Mouse (Mus musculus): ENCODE results near the gene Akap17b.
A peak's percentile ranks its signal among the peaks of the same experiment; 100 is the strongest.

The Akap17b gene

DNA sequence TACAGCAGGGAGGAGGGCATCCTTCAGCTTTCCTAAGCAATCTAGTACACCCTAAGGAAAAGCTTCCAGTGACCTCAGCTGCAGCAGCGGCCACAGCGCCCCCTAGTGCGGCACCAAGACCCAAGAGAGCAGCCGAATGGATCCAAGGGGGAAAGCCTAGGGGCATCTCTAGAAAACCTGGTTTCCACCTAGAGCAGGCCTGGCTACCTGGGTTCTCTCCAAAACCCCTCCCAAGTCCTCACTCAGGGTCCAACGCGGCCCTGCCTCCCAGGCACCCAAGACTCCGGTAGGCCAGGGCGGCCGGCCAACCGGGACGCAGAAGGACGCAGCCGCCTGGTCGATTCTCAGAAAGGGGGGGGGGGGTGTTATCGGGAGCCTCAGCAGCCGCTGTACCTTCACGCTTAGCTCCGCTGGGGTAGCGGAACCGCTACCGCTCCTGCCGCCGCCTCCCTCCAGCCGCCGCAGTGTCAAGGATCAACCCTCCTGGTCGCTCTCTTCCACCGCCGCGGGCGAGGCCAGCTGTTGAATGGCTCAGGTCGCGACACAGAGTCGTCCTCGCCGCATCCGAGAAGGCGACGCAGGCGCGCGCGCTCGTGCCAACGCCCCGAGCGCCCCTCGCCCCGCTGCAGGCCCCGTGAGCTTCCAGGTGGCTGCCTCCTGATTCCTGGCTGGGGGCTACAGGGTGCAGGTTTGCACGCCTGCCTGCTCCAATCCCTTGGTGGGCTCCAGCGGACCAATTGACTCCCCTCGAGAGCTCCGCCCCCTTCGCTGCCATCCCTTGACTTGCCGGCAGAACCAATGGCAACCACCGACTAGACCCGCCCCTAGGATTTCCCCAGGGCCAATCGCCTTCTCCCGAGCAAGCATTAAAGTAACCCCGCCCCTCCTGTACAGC lies at the start of gene Akap17b:
Gene Akap17b, minus strand, starts transcription at position 739 of the 895 bp plus-strand sequence.
- TF ChIP-seq GATA4 (IDR thresholded peaks at IDR 0.05; ENCODE audit: insufficient replicate concordance, low read length) = peak; percentile 33; the same call in 1 of the 2 replicates

DNA sequence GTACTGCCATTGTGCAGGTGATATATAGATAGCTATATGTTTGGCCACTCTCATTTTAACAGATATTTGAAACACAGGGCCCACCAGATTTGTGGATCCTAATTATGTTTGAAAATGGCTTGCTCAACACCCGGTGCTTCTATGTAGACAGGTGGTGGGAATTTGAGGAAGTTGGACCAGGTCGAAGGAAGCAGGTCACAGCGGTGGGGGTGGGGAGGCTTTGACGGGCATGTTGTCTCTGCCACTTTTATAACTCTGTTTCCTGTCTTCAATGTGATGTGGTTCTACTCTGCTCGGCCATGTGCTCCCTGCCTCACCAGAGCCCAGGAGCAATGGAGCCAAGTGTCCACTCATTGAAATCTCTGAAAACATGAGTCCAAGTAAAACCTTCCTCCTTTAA lies 46.2 kb upstream of the Akap17b start:
- no peak for TF ChIP-seq GATA4 (IDR thresholded peaks at IDR 0.05; ENCODE audit: insufficient replicate concordance, low read length)

DNA sequence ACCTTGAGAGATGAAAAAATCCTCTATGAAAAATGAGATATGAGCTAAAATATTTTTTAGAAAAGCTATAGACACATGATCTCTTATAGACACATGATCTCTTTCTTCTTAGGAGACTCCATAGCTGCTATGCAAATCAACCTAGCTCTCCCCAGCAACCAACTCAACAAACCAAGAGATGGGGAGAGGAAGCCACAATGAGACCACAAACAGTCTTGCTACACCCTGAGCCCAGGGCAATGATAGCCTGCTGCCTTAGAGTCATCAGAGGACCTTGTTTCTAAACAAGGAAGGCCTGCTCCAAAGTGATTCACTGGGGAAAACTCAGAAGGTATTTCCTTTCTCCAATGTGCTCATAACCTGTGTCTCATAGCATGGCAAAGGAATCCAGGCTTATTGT lies 44.5 kb upstream of the Akap17b start:
- no peak for TF ChIP-seq GATA4 (IDR thresholded peaks at IDR 0.05; ENCODE audit: insufficient replicate concordance, low read length)

DNA sequence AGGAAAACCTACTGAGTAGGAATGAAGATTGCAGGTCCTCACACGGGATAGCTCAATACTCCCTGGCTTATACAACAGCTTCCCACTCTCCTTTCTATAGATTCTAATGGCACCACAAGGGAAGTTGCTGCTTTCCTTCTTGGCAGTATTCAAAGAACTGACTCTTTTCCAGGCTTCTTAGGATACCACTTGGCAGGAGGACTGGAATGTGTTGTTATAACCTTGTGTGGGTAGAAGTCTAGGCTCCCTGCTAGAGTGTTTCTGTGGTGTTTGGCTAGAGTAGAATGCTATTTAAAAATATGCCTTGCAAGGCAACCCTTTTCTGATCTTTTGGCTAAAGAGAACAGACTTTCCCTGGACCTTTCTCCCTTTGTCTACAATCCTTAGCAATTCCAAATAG lies 31.6 kb upstream of the Akap17b start:
- no peak for TF ChIP-seq GATA4 (IDR thresholded peaks at IDR 0.05; ENCODE audit: insufficient replicate concordance, low read length)

DNA sequence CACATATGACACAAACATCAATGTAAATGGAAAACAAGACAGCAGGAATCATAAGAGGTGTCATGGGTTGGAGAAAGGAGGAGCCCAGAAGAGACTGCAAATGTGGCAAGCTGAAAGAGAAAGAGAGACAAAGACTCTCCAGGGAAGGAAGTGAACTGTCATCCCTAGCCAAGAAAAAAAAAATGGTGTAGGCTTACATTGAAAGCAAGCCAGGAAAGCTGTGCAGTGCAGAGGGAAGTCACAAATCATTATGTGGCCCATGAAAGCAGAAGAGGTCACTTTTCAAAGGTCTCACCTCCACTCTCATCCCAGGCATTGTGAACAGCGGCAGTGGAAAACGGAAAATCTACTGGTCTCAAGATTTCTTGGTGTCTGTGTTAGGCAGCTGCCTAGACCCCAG lies 27.5 kb upstream of the Akap17b start:
- no peak for TF ChIP-seq GATA4 (IDR thresholded peaks at IDR 0.05; ENCODE audit: insufficient replicate concordance, low read length)

DNA sequence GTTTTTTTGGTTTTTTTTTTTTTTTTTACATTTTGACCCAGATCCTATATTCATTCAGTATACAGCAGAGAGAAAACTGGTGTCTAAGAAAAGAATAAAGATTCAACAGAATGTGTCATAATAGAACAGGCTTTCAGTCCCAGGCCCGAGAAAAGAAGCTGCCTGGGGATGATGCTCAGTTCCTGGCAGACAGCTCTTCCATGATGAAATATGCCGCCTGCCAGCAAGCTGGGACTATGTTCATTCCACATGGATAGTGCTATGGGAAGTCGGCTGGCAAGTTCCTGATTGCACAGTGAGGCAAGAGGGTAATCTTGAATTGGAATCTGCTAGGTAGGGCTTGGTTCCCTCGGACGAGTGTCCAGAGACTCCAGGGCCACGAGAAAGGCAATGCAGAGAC lies 5.1 kb downstream of the Akap17b start:
- TF ChIP-seq GATA4 (IDR thresholded peaks at IDR 0.05; ENCODE audit: insufficient replicate concordance, low read length) = no peak

DNA sequence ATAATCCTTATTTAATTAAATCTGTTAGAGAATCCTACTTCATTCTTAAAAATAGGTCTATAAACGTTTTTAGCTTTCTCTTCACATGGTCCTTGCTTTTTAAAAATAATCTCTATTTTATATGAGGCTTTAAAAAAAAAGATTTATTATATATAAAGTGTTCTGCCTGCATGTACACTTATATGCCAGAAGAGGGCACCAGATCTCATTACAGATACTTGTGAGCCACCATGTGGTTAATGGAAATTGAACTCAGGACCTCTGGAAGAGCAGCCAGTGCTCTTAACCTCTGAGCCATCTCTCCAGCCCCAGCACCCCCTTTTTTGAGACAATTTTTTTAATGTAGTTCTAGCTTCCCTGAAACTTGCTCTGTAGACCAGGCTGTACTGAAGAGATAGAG lies 14.4 kb downstream of the Akap17b start:
- TF ChIP-seq GATA4 (IDR thresholded peaks at IDR 0.05; ENCODE audit: insufficient replicate concordance, low read length) = no peak

DNA sequence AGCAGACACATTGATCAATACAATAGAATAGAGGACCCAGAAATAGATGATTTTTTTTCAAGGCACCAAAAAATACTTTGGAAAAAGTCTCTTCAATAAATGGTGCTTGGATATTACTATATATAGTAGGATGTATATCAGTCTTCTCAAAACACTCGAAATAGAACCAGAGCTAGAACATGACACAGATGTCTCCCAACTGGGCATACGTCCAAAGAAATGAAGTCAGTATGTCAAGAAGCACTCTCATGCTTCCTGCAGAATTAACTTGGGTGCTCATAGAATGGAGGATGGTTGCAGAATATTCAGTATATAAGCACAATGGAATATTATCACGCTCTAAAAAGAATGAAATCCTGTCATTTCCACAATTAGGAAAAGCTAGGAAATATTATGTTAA lies 17.1 kb downstream of the Akap17b start:
- TF ChIP-seq GATA4 (IDR thresholded peaks at IDR 0.05; ENCODE audit: insufficient replicate concordance, low read length) = no peak

DNA sequence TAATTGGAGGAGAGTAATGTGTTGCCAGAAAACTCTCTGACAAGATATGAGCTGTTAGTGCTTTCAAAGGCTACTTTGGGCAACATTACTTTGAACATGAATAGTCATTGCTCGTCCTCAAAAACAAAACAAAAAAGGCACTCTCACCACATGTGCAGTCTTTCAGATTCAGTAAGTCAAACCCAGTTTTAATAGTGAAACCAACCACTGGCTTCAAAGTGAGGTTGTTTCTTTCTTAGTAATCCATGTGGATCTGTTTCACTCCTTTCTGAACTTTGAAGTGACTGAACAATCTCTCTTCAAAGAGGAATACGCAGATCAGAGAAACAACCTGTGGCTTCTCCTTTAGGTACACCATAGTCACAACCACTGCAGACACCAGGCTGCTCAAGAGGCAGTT lies 36.1 kb downstream of the Akap17b start:
- TF ChIP-seq GATA4 (IDR thresholded peaks at IDR 0.05; ENCODE audit: insufficient replicate concordance, low read length) = no peak

DNA sequence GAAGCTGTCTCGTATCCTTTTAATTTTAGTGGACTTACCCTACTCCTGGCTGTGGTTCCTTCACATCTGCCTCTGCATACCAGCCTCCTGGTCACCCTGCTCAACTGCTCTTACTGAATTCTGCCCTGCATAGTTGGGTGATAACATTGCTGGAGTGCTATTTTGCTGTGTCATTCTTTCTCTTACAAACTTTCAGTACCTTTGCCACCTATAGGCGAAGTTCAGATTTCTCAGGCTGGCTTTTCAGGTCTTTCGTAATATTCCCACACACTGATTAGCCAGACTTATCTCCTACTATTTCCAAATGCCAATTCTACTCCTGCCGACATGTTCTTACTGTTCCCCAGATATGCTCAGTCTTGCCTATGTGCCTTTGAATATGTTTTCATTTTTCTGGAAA lies 41.2 kb downstream of the Akap17b start:
- TF ChIP-seq GATA4 (IDR thresholded peaks at IDR 0.05; ENCODE audit: insufficient replicate concordance, low read length) = no peak

DNA sequence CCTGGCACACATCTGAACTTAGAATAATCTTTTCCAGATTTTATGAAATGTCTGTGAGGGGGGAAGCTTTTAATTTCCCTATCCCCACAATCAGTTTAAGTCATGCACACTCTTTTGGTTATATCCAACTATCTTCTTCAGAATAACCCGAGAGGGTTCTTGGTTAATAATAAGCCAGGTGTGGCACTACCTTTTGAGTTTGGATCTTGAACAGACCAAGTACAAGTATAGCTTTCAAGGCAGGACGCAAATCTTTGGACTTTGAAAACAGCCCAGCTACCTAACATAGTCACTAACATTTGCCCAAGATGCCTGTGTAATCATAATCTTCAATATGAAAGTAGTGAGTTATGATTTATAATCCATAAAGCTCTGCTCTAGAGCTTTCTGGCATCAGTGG lies 42.3 kb downstream of the Akap17b start:
- no peak for TF ChIP-seq GATA4 (IDR thresholded peaks at IDR 0.05; ENCODE audit: insufficient replicate concordance, low read length)

DNA sequence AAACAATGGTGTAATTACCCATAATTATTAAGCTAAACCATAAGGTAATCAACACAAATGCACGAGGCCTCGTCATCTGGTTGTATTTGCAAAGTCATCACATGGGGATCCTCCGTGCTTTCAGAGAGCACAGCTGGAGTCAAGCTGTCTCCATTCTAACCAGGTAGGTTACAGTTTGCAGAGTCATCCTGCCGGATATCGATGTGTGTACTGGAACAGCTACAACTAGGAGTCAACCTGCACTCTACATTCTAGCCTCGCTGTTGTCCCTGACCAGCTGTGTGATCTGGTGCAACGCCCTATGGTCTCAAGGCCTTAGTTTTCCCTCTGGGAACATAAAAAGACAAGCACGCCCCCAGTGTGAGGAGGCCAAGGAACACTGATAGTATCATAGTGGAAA lies 45.1 kb downstream of the Akap17b start:
- TF ChIP-seq GATA4 (IDR thresholded peaks at IDR 0.05; ENCODE audit: insufficient replicate concordance, low read length) = no peak

DNA sequence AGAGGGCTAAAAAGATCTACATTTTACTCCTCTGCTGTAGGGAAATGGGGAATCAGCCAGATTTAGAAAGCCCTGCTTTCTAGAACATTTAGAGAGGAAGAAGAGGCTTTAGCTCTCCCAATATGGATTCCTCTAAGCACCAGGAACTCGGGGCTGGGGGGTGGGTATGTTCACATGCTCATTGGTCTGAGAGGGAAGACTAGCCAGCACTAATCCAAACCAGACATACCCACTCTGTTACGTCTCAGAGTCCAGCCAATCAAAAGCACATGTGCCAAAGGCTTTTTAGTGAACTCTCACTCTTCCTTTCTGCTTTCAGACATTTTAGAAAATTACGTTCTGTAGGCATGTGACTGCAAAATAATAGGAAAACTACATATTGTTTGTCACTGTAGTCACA lies 45.5 kb downstream of the Akap17b start:
- TF ChIP-seq GATA4 (IDR thresholded peaks at IDR 0.05; ENCODE audit: insufficient replicate concordance, low read length) = no peak

DNA sequence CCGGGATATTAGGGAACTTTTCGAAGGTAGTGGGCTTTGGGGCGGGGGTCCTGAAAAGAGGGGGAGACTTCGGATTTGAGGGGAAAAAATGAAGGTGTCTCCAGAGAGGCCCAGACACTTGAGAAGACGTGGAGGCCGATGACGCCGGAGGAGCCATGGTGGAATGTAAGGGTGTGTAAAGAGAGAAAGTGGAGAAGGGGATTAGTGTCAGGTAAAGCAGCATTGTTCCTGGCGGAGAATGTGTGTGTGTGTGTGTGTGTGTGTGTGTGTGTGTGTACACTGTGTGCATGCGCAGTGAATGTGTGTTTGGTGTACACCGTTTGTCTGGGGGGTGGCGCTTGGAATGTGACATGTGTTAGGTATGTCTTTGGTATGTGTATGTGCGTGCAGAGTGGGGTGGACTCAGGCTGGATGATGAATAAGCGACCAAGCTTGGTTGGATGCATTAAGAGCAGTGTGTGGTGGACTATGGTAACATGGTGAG lies 46.3 kb downstream of the Akap17b start:
- TF ChIP-seq GATA4 (IDR thresholded peaks at IDR 0.05; ENCODE audit: insufficient replicate concordance, low read length) = no peak

DNA sequence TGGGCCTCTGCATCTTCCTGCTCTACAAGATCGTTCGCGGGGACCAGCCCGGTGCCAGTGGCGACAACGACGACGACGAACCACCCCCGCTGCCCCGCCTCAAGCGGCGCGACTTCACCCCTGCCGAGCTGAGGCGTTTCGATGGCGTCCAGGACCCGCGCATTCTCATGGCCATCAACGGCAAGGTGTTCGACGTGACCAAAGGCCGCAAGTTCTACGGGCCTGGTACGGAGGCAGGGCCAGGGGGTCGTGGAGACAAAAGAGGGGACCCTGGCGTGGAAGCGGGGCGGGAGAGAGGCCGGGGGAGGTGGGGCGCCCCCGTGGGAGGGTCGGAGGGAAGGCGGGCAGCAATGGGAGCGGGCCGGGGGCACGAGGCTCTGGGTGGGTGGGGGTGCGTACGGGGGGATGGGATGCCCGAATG lies 46.8 kb downstream of the Akap17b start:
- TF ChIP-seq GATA4 (IDR thresholded peaks at IDR 0.05; ENCODE audit: insufficient replicate concordance, low read length) = no peak

DNA sequence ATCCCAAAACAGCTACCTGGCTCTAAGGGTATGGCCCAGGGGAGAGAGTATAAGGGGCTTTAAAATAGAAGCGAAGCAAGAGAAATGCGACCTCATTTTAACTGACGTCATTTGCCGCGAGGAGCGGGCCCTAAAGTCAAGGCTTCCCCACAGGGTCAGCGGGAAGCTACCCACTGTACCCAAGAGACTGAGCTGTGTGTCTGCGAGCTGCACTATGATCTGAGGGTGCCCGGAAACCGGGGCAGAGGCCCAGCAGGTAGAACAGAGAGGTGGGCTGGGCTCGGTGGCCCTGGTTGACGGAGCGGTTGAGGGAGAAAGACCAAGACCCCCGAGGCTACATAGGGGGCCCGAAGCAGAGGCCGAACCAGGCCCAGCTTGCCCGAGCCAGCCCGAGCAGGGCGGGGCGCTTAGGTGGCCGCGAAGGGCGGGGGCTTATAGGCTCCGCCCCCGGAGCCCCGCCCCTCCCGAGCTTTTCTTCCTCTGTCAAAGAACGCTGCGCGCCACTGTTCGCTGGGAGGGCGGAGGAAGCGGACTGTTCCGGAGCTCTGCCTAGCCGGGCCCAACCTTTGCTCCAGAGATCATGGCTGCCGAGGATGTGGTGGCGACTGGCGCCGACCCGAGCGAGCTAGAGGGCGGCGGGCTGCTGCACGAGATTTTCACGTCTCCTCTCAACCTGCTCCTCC lies 47.3 kb downstream of the Akap17b start, which contains the start of gene Pgrmc1:
Gene Pgrmc1, plus strand, starts transcription at position 500 of the 683 bp plus-strand sequence.
- TF ChIP-seq GATA4 (IDR thresholded peaks at IDR 0.05; ENCODE audit: insufficient replicate concordance, low read length) = no peak

Data from liver, adult (tissue).